Mouse (Mus musculus) limb, embryonic 14.5 days (tissue): ENCODE measurements at regions not wholly inside any gene's neighbourhood (a gene's known extent, or its start where the extent isn't known, plus 50 kb on each side); places are given as distances from the start of the nearest gene placed in this dataset.

Experiments
- ATAC-seq: fragments of 200-750 bp; cut with Nextera tagmentation; 2 replicates; pipeline ENCODE4 v1.8.0; 2017; ENCODE audit warnings: low read depth, moderate number of reproducible peaks, moderate TSS enrichment; ENCODE audit not compliant: low FRiP score
- DNase-seq: peaks from one replicate; pipeline ENCODE4 v3.0.0-alpha.2; 2015; ENCODE audit warnings: low spot score
- H3K27ac ChIP-seq: fragments of 300-500 bp; sonication (generic); replicated peaks from 2 replicates; pipeline ENCODE4 v1.5.1; 2014; ENCODE audit warnings: low read depth, mild to moderate bottlenecking, low read length, moderate library complexity, mixed read lengths
- H3K27me3 ChIP-seq: fragments of 300-500 bp; sonication (generic); 2 replicates; pipeline ENCODE4 v1.6.1; 2014; ENCODE audit warnings: low read length, mixed read lengths; ENCODE audit not compliant: control insufficient read depth, insufficient read depth
- H3K36me3 ChIP-seq: fragments of 300-500 bp; sonication (generic); 2 replicates; pipeline ENCODE4 v1.6.1; 2014; ENCODE audit warnings: mild to moderate bottlenecking, low read length, moderate library complexity, mixed read lengths; ENCODE audit not compliant: control insufficient read depth, insufficient read depth
- H3K4me1 ChIP-seq: fragments of 300-500 bp; sonication (generic); 2 replicates; pipeline ENCODE4 v1.6.1; 2014; ENCODE audit warnings: antibody characterized with exemption, low read length, mixed read lengths; ENCODE audit not compliant: control insufficient read depth, insufficient read depth
- H3K4me2 ChIP-seq: fragments of 300-500 bp; sonication (generic); replicated peaks from 2 replicates; pipeline ENCODE4 v1.6.1; 2014; ENCODE audit warnings: low read depth, mild to moderate bottlenecking, low read length, moderate library complexity; ENCODE audit not compliant: severe bottlenecking
- H3K4me3 ChIP-seq: fragments of 300-500 bp; sonication (generic); replicated peaks from 2 replicates; pipeline ENCODE4 v1.5.1; 2014; ENCODE audit warnings: low read length
- H3K9ac ChIP-seq: fragments of 300-500 bp; sonication (generic); 2 replicates; pipeline ENCODE4 v1.6.1; 2014; ENCODE audit warnings: mild to moderate bottlenecking, low read depth, low read length, moderate library complexity; ENCODE audit not compliant: severe bottlenecking
- H3K9me3 ChIP-seq: fragments of 300-500 bp; sonication (generic); 2 replicates; pipeline ENCODE4 v1.6.1; 2016; ENCODE audit warnings: low read length; ENCODE audit not compliant: control insufficient read depth
- POLR2A ChIP-seq: fragments of 200-500 bp; IDR thresholded peaks from 2 replicates; pipeline ENCODE4 v1.8.0; 2012; ENCODE audit warnings: inconsistent platforms, mild to moderate bottlenecking, moderate library complexity, borderline replicate concordance; ENCODE audit not compliant: insufficient read depth, insufficient read length; ENCODE audit errors: extremely low read depth
- WGBS: fragments of 180-500 bp; shearing (Covaris S2); extraction: QIAGEN DNeasy Blood & Tissue Kit; methylation state at CpG from one replicate; pipeline ENCODE4 v1.1.7; 2014; 5-methylcytosine and 5-hydroxymethylcytosine counted together

DNA sequence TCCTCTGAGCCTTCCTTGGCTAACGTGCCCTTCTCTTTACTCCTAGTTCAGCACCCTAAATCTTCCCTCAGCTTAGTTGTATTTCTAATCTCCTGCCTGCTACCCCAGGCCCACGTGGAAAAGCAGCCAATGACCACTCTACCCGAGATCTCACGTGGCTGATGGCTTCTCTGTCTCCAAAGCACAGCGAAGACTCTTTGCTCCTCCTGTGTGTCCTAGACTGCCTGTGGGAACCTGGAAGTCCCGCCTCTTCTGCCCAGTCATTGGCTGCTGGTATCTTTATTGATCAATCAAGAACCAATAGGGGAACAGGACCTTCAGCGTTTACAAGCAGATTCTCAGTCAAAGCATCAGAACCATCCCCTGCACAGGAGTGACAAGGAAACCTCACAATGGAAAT, 54.8 kb downstream of the Gm19935 start:
- no peak overlapping the region for H3K4me3 ChIP-seq
- DNase-seq (no peak), ATAC-seq (no peak)
- H3K27ac ChIP-seq, result no peak overlapping the region
- no peak for TF ChIP-seq POLR2A
- H3K9me3 ChIP-seq, result no peaks in the 10 kb centered on the region
- no peaks in the 10 kb centered on the region for H3K36me3 ChIP-seq
- H3K4me1 ChIP-seq, result no peaks in the 10 kb centered on the region
- 75% methylated on average over 7 of the region's 7 CpGs for WGBS
- H3K27me3 ChIP-seq, result no peaks in the 10 kb centered on the region
- H3K9ac ChIP-seq, result no peak overlapping the region
- no peak overlapping the region for H3K4me2 ChIP-seq

DNA sequence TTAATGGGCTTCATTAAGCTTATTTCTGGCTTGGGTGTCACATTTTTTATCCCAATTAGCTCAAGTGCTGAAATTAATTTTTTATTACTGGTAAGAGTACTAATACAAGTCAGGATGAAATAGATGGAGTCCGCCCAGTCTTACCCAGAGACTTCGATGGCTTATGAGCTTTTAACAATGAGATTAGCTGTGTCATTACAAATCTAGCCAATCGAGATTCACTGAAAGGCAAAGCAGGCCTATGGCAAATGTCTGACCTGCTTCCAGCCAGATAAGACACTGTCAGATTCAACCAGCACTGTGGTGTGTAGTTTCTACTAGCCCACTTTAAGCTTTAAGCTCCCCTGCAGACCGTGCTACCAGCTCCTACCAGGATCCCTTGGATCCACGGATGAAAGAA, 55.2 kb downstream of the Gm19935 start:
- Histone ChIP-seq H3K9me3 (no peaks in the 10 kb centered on the region), H3K4me3 (no peak overlapping the region), H3K36me3 (no peaks in the 10 kb centered on the region), H3K27me3 (no peaks in the 10 kb centered on the region), H3K4me2 (no peak overlapping the region), H3K9ac (no peak overlapping the region), H3K4me1 (no peaks in the 10 kb centered on the region), H3K27ac (no peak overlapping the region)
- no peak for TF ChIP-seq POLR2A
- ATAC-seq, result no peak
- WGBS, result 84% methylated on average over 5 of the region's 5 CpGs
- no peak for DNase-seq

DNA sequence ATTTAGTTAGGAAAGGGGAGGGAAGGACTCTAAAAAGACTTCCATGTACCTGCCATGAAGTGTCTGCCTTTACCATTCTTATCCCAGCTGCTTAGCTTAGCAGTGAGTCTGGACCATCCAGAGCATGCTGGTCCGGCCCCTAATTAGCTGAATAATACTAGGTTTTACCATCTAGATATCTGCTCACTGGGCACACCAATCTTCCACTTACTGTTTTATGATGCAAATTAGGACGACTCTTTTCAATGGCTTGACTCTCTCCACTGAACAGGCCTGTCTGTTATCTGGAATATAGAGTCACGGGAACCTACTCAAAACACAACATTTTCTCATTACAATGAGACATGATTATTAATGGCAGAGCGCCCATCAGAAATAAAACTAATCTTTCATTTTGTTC, 55.7 kb downstream of the Gm19935 start:
- TF ChIP-seq POLR2A, result no peak
- H3K4me2 ChIP-seq, result no peak overlapping the region
- H3K4me1 ChIP-seq, result no peaks in the 10 kb centered on the region
- H3K4me3 ChIP-seq, result no peak overlapping the region
- no peak overlapping the region for H3K27ac ChIP-seq
- DNase-seq (no peak), ATAC-seq (no peak)
- H3K27me3 ChIP-seq, result no peaks in the 10 kb centered on the region
- H3K9ac ChIP-seq, result no peak overlapping the region
- H3K9me3 ChIP-seq, result no peaks in the 10 kb centered on the region
- 79% methylated on average over 4 of the region's 4 CpGs for WGBS
- no peaks in the 10 kb centered on the region for H3K36me3 ChIP-seq

DNA sequence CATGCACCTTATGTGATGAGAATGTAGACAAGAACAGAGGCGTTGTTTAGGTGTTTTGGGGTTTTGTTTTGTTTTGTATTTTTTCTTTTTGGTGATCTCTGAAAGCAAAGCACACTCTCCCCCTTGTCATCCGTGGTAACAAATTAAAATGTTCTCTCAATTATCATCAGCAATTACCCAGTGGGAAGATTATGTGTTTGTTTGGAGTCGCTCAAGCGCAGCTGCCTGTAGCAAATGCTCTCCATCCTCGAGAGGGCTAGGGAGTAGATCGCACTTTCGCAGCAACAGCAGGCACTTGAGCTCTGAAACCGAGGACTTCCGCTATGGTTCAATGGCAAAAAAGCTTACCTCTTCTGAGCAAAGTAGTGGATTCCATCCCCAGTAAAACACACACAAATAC, 57.7 kb downstream of the Gm19935 start:
- no peak for TF ChIP-seq POLR2A
- H3K27me3 ChIP-seq, result no peaks in the 10 kb centered on the region
- H3K4me2 ChIP-seq, result no peak overlapping the region
- H3K4me1 ChIP-seq, result no peaks in the 10 kb centered on the region
- no peak overlapping the region for H3K27ac ChIP-seq
- H3K4me3 ChIP-seq, result no peak overlapping the region
- H3K9me3 ChIP-seq, result no peaks in the 10 kb centered on the region
- 82% methylated on average over 9 of the region's 9 CpGs for WGBS
- no peak overlapping the region for H3K9ac ChIP-seq
- H3K36me3 ChIP-seq, result no peaks in the 10 kb centered on the region
- DNase-seq (no peak), ATAC-seq (no peak)

DNA sequence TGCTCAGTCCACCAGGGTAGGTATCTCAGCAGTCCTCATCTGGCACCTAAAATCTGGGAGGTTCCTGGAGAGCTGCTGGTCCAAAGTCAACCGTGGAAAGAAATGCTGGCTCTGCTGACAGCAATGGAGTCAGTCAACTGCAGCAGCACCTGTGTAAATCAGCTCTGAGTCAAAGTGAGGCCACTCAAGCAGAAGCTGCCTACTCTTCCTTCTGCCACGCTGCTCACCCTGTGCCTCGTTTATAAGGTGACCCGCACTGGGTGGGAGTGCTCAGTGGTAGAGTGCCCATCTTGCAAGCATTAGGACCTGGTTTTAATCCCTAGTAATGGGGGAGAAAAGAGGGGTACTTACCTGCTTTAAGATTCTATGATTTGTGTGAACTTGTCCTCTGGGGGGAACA, 62.2 kb downstream of the Gm19935 start:
- H3K4me2 ChIP-seq, result no peak overlapping the region
- no peak for TF ChIP-seq POLR2A
- 63% methylated on average over 4 of the region's 4 CpGs for WGBS
- ATAC-seq (no peak), DNase-seq (no peak)
- no peaks in the 10 kb centered on the region for H3K27me3 ChIP-seq
- no peak overlapping the region for H3K9ac ChIP-seq
- H3K9me3 ChIP-seq, result 0 out of 2 replicates have a peak, but pooled peaks cover 2% of the 10 kb centered on the region
- no peaks in the 10 kb centered on the region for H3K36me3 ChIP-seq
- H3K4me1 ChIP-seq, result no peaks in the 10 kb centered on the region
- no peak overlapping the region for H3K4me3 ChIP-seq
- no peak overlapping the region for H3K27ac ChIP-seq

DNA sequence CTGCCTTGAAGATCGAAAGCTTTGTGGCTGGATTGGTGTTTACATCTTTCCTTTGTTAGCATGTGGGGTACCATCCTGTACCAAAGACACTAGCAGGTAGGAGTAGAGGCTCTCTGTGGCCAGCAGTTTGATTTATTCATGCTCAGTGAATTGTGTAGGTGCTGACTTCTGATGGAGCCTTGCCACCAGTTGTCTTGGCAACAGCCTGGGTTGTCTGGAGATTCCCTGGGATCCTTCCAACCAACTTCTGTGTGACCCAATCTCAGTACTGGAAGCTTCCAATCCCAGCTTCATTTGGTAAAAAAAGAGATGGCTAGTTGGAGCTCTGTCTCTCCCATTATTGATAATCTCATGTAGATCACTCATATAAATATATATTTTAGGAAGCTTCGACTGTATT, 73.6 kb downstream of the Gm19935 start:
- WGBS, result 95% methylated on average over 2 of the region's 2 CpGs
- H3K9me3 ChIP-seq, result no peaks in the 10 kb centered on the region
- no peak overlapping the region for H3K9ac ChIP-seq
- no peak for ATAC-seq
- H3K36me3 ChIP-seq, result no peaks in the 10 kb centered on the region
- H3K4me2 ChIP-seq, result no peak overlapping the region
- no peak overlapping the region for H3K27ac ChIP-seq
- no peaks in the 10 kb centered on the region for H3K27me3 ChIP-seq
- TF ChIP-seq POLR2A, result no peak
- no peak overlapping the region for H3K4me3 ChIP-seq
- no peaks in the 10 kb centered on the region for H3K4me1 ChIP-seq
- DNase-seq, result no peak
